Mouse (Mus musculus): ENCODE results near the gene Srp14. TPM values are rescaled to one million over a fixed set of nuclear protein-coding genes. Genes with fewer than 3 reads are reported as not detected.

The Srp14 gene
- polyA plus RNA-seq, 1 experiment from 2014 or later: 249 TPM

DNA sequence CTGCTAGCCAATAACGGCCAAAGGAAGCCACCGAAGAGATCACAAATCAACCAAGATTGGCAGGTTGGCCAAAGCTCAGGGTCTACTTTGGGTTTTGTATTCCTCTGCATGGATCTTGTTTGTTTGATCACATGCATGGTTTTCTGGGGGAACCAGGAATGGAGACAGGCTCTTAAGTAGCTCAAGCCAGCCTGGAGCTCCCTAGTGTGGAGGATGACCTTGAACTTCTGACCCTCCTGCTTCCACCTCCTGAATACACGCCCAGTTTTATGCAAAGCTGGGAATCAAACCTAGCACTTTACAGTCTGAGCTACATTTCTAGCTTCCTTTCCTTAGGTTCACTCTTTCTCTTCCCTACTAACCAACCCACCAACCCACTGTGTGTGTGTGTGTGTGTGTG is 5.9 kb upstream of the Srp14 start:
- 78% methylated on average over 3 of the region's 3 CpGs for WGBS
- Histone ChIP-seq H3K27ac (no peak overlapping the region), H3K4me2 (replicated peaks) (no peak overlapping the region), H3K9me3 (no peaks in the 10 kb centered on the region), H3K27me3 (no peaks in the 10 kb centered on the region), H3K36me3 (no peaks in the 10 kb centered on the region), H3K9ac (no peak overlapping the region), H3K4me3 (no peak overlapping the region), H3K4me1 (peaks cover 7% of the 10 kb centered on the region)
- no peak for ATAC-seq (ENCODE audit: low FRiP score, low read depth)

GRCm38 (mm10) chr2:118484386-118484898 is 4.9 kb upstream of the Srp14 start:
- no peak for ATAC-seq (ENCODE audit: low FRiP score, low read depth)
- WGBS: 80% methylated on average over 9 of the region's 9 CpGs
- Histone ChIP-seq H3K36me3 (no peaks in the 10 kb centered on the region), H3K27me3 (no peaks in the 10 kb centered on the region), H3K4me2 (replicated peaks) (no peak overlapping the region), H3K4me1 (no peaks in the 10 kb centered on the region), H3K9ac (no peak overlapping the region), H3K9me3 (no peaks in the 10 kb centered on the region), H3K4me3 (no peak overlapping the region), H3K27ac (no peak overlapping the region)

- Histone ChIP-seq H3K4me3 (no peak overlapping the region), H3K9ac (no peak overlapping the region), H3K27ac (no peak overlapping the region), H3K4me1 (peaks cover 9% of the 10 kb centered on the region), H3K9me3 (no peaks in the 10 kb centered on the region), H3K27me3 (no peaks in the 10 kb centered on the region), H3K36me3 (peaks cover 2% of the 10 kb centered on the region; the same call in 1 of the 2 replicates), H3K4me2 (replicated peaks) (no peak overlapping the region)
- 78% methylated on average over 5 of the region's 5 CpGs for WGBS
- no peak for ATAC-seq (ENCODE audit: low FRiP score, low read depth)
These were observed 3.5 kb upstream of the Srp14 start for GRCm38 (mm10) chr2:118483032-118483431.

DNA sequence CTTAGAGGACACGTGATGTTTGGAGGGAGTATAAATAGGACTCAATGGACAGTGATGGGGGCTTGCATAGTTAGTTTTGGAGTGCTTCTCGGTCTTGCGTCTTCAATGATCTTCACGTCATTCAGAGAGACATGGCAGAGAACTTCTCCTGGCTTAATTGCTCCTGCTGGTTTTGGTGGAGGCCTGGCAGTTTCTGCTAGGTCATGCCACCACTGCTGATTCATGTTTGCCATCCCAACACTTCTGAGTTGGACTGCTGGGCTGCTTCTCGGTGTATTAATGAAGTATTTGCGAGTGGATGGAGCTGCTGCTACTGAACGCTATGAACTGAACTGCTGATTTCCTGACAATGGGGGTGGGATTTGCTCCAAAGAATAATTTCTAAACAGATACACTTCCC is 1.4 kb upstream of the Srp14 start:
- Histone ChIP-seq H3K9ac (no peak overlapping the region), H3K4me1 (peaks cover 14% of the 10 kb centered on the region), H3K4me2 (replicated peaks) (no peak overlapping the region), H3K27me3 (no peaks in the 10 kb centered on the region), H3K9me3 (no peaks in the 10 kb centered on the region), H3K27ac (no peak overlapping the region), H3K4me3 (no peak overlapping the region), H3K36me3 (peaks cover 20% of the 10 kb centered on the region)
- no peak for ATAC-seq (ENCODE audit: low FRiP score, low read depth)
- 94% methylated on average over 7 of the region's 7 CpGs for WGBS

- Histone ChIP-seq H3K4me1 (peaks cover 14% of the 10 kb centered on the region), H3K9me3 (no peaks in the 10 kb centered on the region), H3K4me2 (replicated peaks) (peak overlapping the region; percentile 88), H3K27ac (peak overlapping the region; percentile 69; the same call in 1 of the 2 replicates), H3K4me3 (peak overlapping the region; percentile 95), H3K9ac (peak overlapping the region; percentile 94), H3K36me3 (peaks cover 39% of the 10 kb centered on the region), H3K27me3 (no peaks in the 10 kb centered on the region)
- 3% methylated on average over 52 of the region's 52 CpGs for WGBS
- ATAC-seq (ENCODE audit: low FRiP score, low read depth): peak; percentile 66
These were observed 520 bp downstream of the Srp14 start for GRCm38 (mm10) chr2:118478833-118479549.

GRCm38 (mm10) chr2:118468354-118468753 is 11.2 kb downstream of the Srp14 start:
- Histone ChIP-seq H3K27ac (no peak overlapping the region), H3K4me2 (replicated peaks) (no peak overlapping the region), H3K9me3 (no peaks in the 10 kb centered on the region), H3K36me3 (peaks cover 90% of the 10 kb centered on the region), H3K4me3 (no peak overlapping the region), H3K9ac (no peak overlapping the region), H3K27me3 (no peaks in the 10 kb centered on the region), H3K4me1 (no peaks in the 10 kb centered on the region)
- ATAC-seq (ENCODE audit: low FRiP score, low read depth): no peak

GRCm38 (mm10) chr2:118466601-118467000 is 12.9 kb downstream of the Srp14 start:
- Histone ChIP-seq H3K9ac (no peak overlapping the region), H3K27me3 (no peaks in the 10 kb centered on the region), H3K27ac (no peak overlapping the region), H3K36me3 (peaks cover 90% of the 10 kb centered on the region), H3K9me3 (no peaks in the 10 kb centered on the region), H3K4me1 (peaks cover 5% of the 10 kb centered on the region; the same call in 1 of the 2 replicates), H3K4me3 (no peak overlapping the region), H3K4me2 (replicated peaks) (no peak overlapping the region)
- 39% methylated on average over 1 of the region's 1 CpGs for WGBS
- no peak for ATAC-seq (ENCODE audit: low FRiP score, low read depth)

DNA sequence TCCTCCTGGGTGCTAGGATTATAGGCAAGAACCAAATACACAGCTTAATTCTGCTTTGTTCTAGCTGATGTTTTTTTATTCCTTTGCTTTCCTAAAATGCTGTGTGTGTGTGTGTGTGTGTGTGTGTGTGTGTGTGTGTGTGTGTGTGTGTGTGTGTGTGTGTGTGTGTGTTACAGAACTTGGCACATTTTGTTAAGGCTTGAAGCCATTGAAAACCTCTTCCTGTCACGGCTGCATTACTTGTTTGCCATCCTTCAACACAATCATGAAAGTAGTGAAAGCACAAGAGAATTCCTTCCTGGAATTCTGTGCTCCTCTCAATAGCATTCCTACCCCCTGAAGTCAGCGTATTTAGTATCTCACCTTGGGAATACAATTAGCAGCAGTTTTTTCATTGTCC is 13.6 kb downstream of the Srp14 start:
- Histone ChIP-seq H3K36me3 (peaks cover 90% of the 10 kb centered on the region), H3K4me2 (replicated peaks) (no peak overlapping the region), H3K27me3 (no peaks in the 10 kb centered on the region), H3K27ac (no peak overlapping the region), H3K9me3 (no peaks in the 10 kb centered on the region), H3K9ac (no peak overlapping the region), H3K4me1 (peaks cover 11% of the 10 kb centered on the region), H3K4me3 (no peak overlapping the region)
- WGBS: 96% methylated on average over 2 of the region's 2 CpGs
- ATAC-seq (ENCODE audit: low FRiP score, low read depth): no peak

DNA sequence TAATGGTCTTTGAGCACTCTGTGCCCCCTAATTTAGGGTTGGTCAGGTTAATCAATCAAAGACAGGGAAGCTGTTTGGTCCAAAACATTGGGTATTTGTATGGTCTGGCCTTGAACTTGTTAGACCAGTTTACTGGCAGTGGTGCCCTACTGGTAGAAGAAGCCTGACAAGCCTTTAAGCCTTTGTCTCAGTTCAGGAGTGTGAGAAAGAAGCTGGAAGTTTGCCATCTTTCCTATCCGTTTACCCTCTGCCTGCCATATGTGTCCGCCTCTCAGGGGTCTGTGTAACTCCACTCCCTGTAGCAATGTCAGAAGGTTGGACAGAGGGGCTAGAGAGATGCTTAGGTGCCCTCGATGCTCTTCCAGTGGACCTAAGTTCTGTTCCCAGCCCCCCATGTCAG is 15.1 kb downstream of the Srp14 start:
- peaks cover 85% of the 10 kb centered on the region for H3K36me3 ChIP-seq
- WGBS: 85% methylated on average over 3 of the region's 3 CpGs
- no peak overlapping the region for H3K4me2 ChIP-seq (replicated peaks)
- no peak for ATAC-seq (ENCODE audit: low FRiP score, low read depth)
- no peak overlapping the region for H3K27ac ChIP-seq
- H3K9me3 ChIP-seq: no peaks in the 10 kb centered on the region
- H3K9ac ChIP-seq: no peak overlapping the region
- peaks cover 12% of the 10 kb centered on the region for H3K4me1 ChIP-seq
- no peak overlapping the region for H3K4me3 ChIP-seq
- H3K27me3 ChIP-seq: no peaks in the 10 kb centered on the region

GRCm38 (mm10) chr2:118463480-118463879 is 16.0 kb downstream of the Srp14 start:
- peaks cover 84% of the 10 kb centered on the region for H3K36me3 ChIP-seq

GRCm38 (mm10) chr2:118461480-118462165 is 17.9 kb downstream of the Srp14 start:
- no peaks in the 10 kb centered on the region for H3K9me3 ChIP-seq
- peaks cover 79% of the 10 kb centered on the region for H3K36me3 ChIP-seq
- H3K9ac ChIP-seq: no peak overlapping the region
- H3K4me2 ChIP-seq (replicated peaks): no peak overlapping the region
- no peak overlapping the region for H3K27ac ChIP-seq
- no peak overlapping the region for H3K4me3 ChIP-seq
- H3K27me3 ChIP-seq: no peaks in the 10 kb centered on the region
- ATAC-seq (ENCODE audit: low FRiP score, low read depth): peak; percentile 46
- H3K4me1 ChIP-seq: peaks cover 12% of the 10 kb centered on the region
- WGBS: 48% methylated on average over 16 of the region's 16 CpGs

More at GRCm38 (mm10) chr2:118463480-118463879, 16.0 kb downstream of the Srp14 start:
- H3K9me3 ChIP-seq: no peaks in the 10 kb centered on the region
- no peak overlapping the region for H3K4me2 ChIP-seq (replicated peaks)
- H3K9ac ChIP-seq: no peak overlapping the region
- H3K27ac ChIP-seq: no peak overlapping the region
- H3K4me3 ChIP-seq: no peak overlapping the region
- no peaks in the 10 kb centered on the region for H3K27me3 ChIP-seq
- H3K4me1 ChIP-seq: peaks cover 12% of the 10 kb centered on the region
- ATAC-seq (ENCODE audit: low FRiP score, low read depth): no peak
- WGBS: 60% methylated on average over 5 of the region's 5 CpGs

GRCm38 (mm10) chr2:118457463-118458261 is 21.8 kb downstream of the Srp14 start:
- Histone ChIP-seq H3K4me3 (no peak overlapping the region), H3K9ac (no peak overlapping the region), H3K27ac (no peak overlapping the region), H3K4me1 (peaks cover 12% of the 10 kb centered on the region), H3K4me2 (replicated peaks) (no peak overlapping the region), H3K36me3 (peaks cover 71% of the 10 kb centered on the region), H3K27me3 (no peaks in the 10 kb centered on the region), H3K9me3 (no peaks in the 10 kb centered on the region)
- WGBS: 78% methylated on average over 13 of the region's 13 CpGs
- no peak for ATAC-seq (ENCODE audit: low FRiP score, low read depth)
